8 mouse cellular contexts compared by ENCODE assay signal in genomic region chr17:46624598-46624997, GRCm38 (mm10). TPM values are rescaled to one million over a fixed set of nuclear protein-coding genes. Genes with fewer than 3 reads are reported as not detected.
DNase-seq lines count a peak whose midpoint lies in the region; ATAC-seq and TF ChIP-seq lines count a peak whose summit lies in the region.
"Had no signal": no experiment of that assay in that cellular context is flagged by ENCODE, and none has a peak within 500 bp of the region (broad histone marks: within the 10 kb centered on the region; RNA-seq: fewer than 3 reads in every experiment).

No protein-coding gene starts in this region.

- no peak overlapping the region for H3K4me3 ChIP-seq in liver, embryonic 12.5 days
- H3K4me3 ChIP-seq in liver, embryonic 11.5 days (ENCODE audit: low read depth, low read length), result no peak overlapping the region
- H3K4me3 ChIP-seq in embryonic facial prominence, embryonic 11.5 days (ENCODE audit: low read depth, low read length), result no peak overlapping the region
- no peak overlapping the region for H3K4me3 ChIP-seq in heart, postnatal 0 days (ENCODE audit: low read depth, low read length)
- no peak overlapping the region for H3K4me3 ChIP-seq in midbrain, embryonic 14.5 days (replicated peaks; ENCODE audit: low read depth, low read length)

- H3K27me3 ChIP-seq in liver, embryonic 12.5 days (replicated peaks), result peaks cover 43% of the 10 kb centered on the region
- H3K27me3 ChIP-seq in liver, embryonic 11.5 days (replicated peaks; ENCODE audit: control insufficient read depth, insufficient read depth, low read length), result peaks cover 20% of the 10 kb centered on the region
- H3K27me3 ChIP-seq in embryonic facial prominence, embryonic 11.5 days (ENCODE audit: control insufficient read depth, insufficient read depth, low read length), result no peaks in the 10 kb centered on the region
- H3K27me3 ChIP-seq in heart, postnatal 0 days (ENCODE audit: control insufficient read depth, insufficient read depth, low read length), result no peaks in the 10 kb centered on the region
- no peaks in the 10 kb centered on the region for H3K27me3 ChIP-seq in midbrain, embryonic 14.5 days (ENCODE audit: control insufficient read depth, insufficient read depth, low read length)

- DNase-seq in liver, embryonic 11.5 days (ENCODE audit: low spot score), result no peak
- no peak for DNase-seq in embryonic facial prominence, embryonic 11.5 days (ENCODE audit: low spot score)
- no peak for DNase-seq in heart, postnatal 0 days (ENCODE audit: low spot score)
- no peak for DNase-seq in midbrain, embryonic 14.5 days
- DNase-seq in c-Kit-positive CD71-positive TER-119-positive erythroid progenitor cells, embryonic 14.5 days (ENCODE audit: low spot score), result no peak
- DNase-seq: cerebellum, adult 9-10 months had no signal

- no peak for TF ChIP-seq EP300 in heart, postnatal 0 days (IDR thresholded peaks at IDR 0.05; ENCODE audit: low read depth)

- no peak for TF ChIP-seq CTCF in heart, postnatal 0 days (IDR thresholded peaks at IDR 0.05; ENCODE audit: low read depth)

- H3K9ac ChIP-seq in liver, embryonic 12.5 days, result no peak overlapping the region
- H3K9ac ChIP-seq in liver, embryonic 11.5 days (ENCODE audit: low read depth, low read length), result no peak overlapping the region
- peak overlapping the region; percentile 10; the same call in 1 of the 2 replicates for H3K9ac ChIP-seq in embryonic facial prominence, embryonic 11.5 days (replicated peaks; ENCODE audit: low read length)
- 0 out of 2 replicates have a peak overlapping the region, but pooled peaks have one; percentile 26 for H3K9ac ChIP-seq in heart, postnatal 0 days (replicated peaks; ENCODE audit: low read depth, low read length)
- H3K9ac ChIP-seq in midbrain, embryonic 14.5 days (replicated peaks; ENCODE audit: low read length), result peak overlapping the region; percentile 14; the same call in 1 of the 2 replicates

- H3K9me3 ChIP-seq in liver, embryonic 12.5 days (replicated peaks), result no peaks in the 10 kb centered on the region
- H3K9me3 ChIP-seq in liver, embryonic 11.5 days (ENCODE audit: control insufficient read depth, low read length), result no peaks in the 10 kb centered on the region
- no peaks in the 10 kb centered on the region for H3K9me3 ChIP-seq in embryonic facial prominence, embryonic 11.5 days (replicated peaks; ENCODE audit: control insufficient read depth, low read length)
- no peaks in the 10 kb centered on the region for H3K9me3 ChIP-seq in heart, postnatal 0 days (replicated peaks; ENCODE audit: control insufficient read depth, low read length)
- H3K9me3 ChIP-seq in midbrain, embryonic 14.5 days (ENCODE audit: control insufficient read depth, low read length), result no peaks in the 10 kb centered on the region

- 0 out of 2 replicates have a peak overlapping the region, but pooled peaks have one; percentile 13 for H3K4me2 ChIP-seq in liver, embryonic 12.5 days
- H3K4me2 ChIP-seq in liver, embryonic 11.5 days, result no peak overlapping the region
- no peak overlapping the region for H3K4me2 ChIP-seq in embryonic facial prominence, embryonic 11.5 days (ENCODE audit: low read depth, low read length)
- peak overlapping the region; percentile 30; the same call in 1 of the 2 replicates for H3K4me2 ChIP-seq in heart, postnatal 0 days (ENCODE audit: low read depth, low read length)
- no peak overlapping the region for H3K4me2 ChIP-seq in midbrain, embryonic 14.5 days (ENCODE audit: low read length)

- WGBS in liver, embryonic 12.5 days (ENCODE audit: insufficient replicate concordance), result 55% methylated on average over 12 of the region's 12 CpGs
- 65% methylated on average over 12 of the region's 12 CpGs for WGBS in liver, embryonic 11.5 days
- 61% methylated on average over 12 of the region's 12 CpGs for WGBS in embryonic facial prominence, embryonic 11.5 days
- WGBS in heart, postnatal 0 days, result 56% methylated on average over 12 of the region's 12 CpGs
- 77% methylated on average over 12 of the region's 12 CpGs for WGBS in midbrain, embryonic 14.5 days

- H3K4me1 ChIP-seq in liver, embryonic 12.5 days, result peaks cover 62% of the 10 kb centered on the region
- H3K4me1 ChIP-seq in liver, embryonic 11.5 days (replicated peaks; ENCODE audit: control insufficient read depth, insufficient read depth, low read length), result peaks cover 47% of the 10 kb centered on the region
- peaks cover 16% of the 10 kb centered on the region for H3K4me1 ChIP-seq in embryonic facial prominence, embryonic 11.5 days (ENCODE audit: control insufficient read depth, insufficient read depth, low read length)
- H3K4me1 ChIP-seq in heart, postnatal 0 days (ENCODE audit: control insufficient read depth, insufficient read depth), result peaks cover 50% of the 10 kb centered on the region
- H3K4me1 ChIP-seq in midbrain, embryonic 14.5 days (ENCODE audit: control insufficient read depth, insufficient read depth, low read length), result peaks cover 38% of the 10 kb centered on the region

- H3K27ac ChIP-seq in liver, embryonic 12.5 days, result no peak overlapping the region; the same call in 1 of the 2 replicates
- H3K27ac ChIP-seq in liver, embryonic 11.5 days (ENCODE audit: low read depth, low read length), result no peak overlapping the region
- H3K27ac ChIP-seq in embryonic facial prominence, embryonic 11.5 days (replicated peaks; ENCODE audit: low read depth, low read length), result no peak overlapping the region
- H3K27ac ChIP-seq in heart, postnatal 0 days (ENCODE audit: low read depth), result peak overlapping the region; percentile 74
- no peak overlapping the region for H3K27ac ChIP-seq in midbrain, embryonic 14.5 days (replicated peaks; ENCODE audit: low read depth, low read length)

- ATAC-seq in liver, embryonic 12.5 days, result no peak
- no peak for ATAC-seq in liver, embryonic 11.5 days (replicated peaks; ENCODE audit: low FRiP score)
- no peak for ATAC-seq in embryonic facial prominence, embryonic 11.5 days (replicated peaks; ENCODE audit: insufficient number of reproducible peaks, low FRiP score, low TSS enrichment, low read depth)
- ATAC-seq in heart, postnatal 0 days (ENCODE audit: insufficient read depth, low read depth), result no peak
- ATAC-seq in midbrain, embryonic 14.5 days (ENCODE audit: low FRiP score, low TSS enrichment), result no peak
- no peak for ATAC-seq in erythroid progenitor cell, adult 5-6 weeks (replicated peaks; ENCODE audit: low FRiP score, poor library complexity, severe bottlenecking)

- H3K36me3 ChIP-seq in liver, embryonic 12.5 days, result no peaks in the 10 kb centered on the region
- no peaks in the 10 kb centered on the region for H3K36me3 ChIP-seq in liver, embryonic 11.5 days (ENCODE audit: control insufficient read depth, insufficient read depth, low read length)
- H3K36me3 ChIP-seq in embryonic facial prominence, embryonic 11.5 days (replicated peaks; ENCODE audit: control insufficient read depth, insufficient read depth, low read depth, low read length), result no peaks in the 10 kb centered on the region
- H3K36me3 ChIP-seq in heart, postnatal 0 days (replicated peaks; ENCODE audit: control insufficient read depth, insufficient read depth, low read length), result no peaks in the 10 kb centered on the region
- no peaks in the 10 kb centered on the region for H3K36me3 ChIP-seq in midbrain, embryonic 14.5 days (ENCODE audit: control insufficient read depth, insufficient read depth, low read length)

RNA-seq across cellular contexts. Expression of gene Ptk7, which starts 4.7 kb away (rescaled TPM):
- 16.8 and 17.7 TPM in 2 replicates for polyA plus RNA-seq in liver, embryonic 12.5 days (2016; fragmentation: Nextera tagmentation; extraction: Ambion mirVana)
- 24.5 and 24.7 TPM in 2 replicates for polyA plus RNA-seq in liver, embryonic 11.5 days (2014; fragmentation: Nextera tagmentation; extraction: Ambion mirVana)
- polyA plus RNA-seq in embryonic facial prominence, embryonic 11.5 days (2014; fragmentation: Nextera tagmentation; extraction: Ambion mirVana), result 25.7 and 34.5 TPM in 2 replicates
- total RNA-seq in heart, postnatal 0 days (2014; rRNA removed; ENCODE audit: low replicate concordance), result 57.9 and 70.4 TPM in 2 replicates
- 16.9 and 17.2 TPM in 2 replicates for polyA plus RNA-seq in heart, postnatal 0 days (2015; fragmentation: Nextera tagmentation; extraction: Ambion mirVana)
- polyA plus RNA-seq in midbrain, embryonic 14.5 days (2014; fragmentation: Nextera tagmentation; extraction: Ambion mirVana), result 19.6 and 20.0 TPM in 2 replicates
- total RNA-seq in erythroid progenitor cell, adult 5-6 weeks (2015; ENCODE audit: low replicate concordance), result not detected in 2 replicates
- total RNA-seq in erythroid progenitor cell, adult 5-6 weeks (2017; ENCODE audit: low replicate concordance), result 0.30 TPM in 1 of 2 replicates, not detected in the other

RNA-seq across cellular contexts. Expression of gene Klc4, which starts 21.2 kb away (rescaled TPM):
- 6.3 and 6.6 TPM in 2 replicates for polyA plus RNA-seq in liver, embryonic 12.5 days (2016; fragmentation: Nextera tagmentation; extraction: Ambion mirVana)
- 10.8 and 12.3 TPM in 2 replicates for polyA plus RNA-seq in liver, embryonic 11.5 days (2014; fragmentation: Nextera tagmentation; extraction: Ambion mirVana)
- 17.7 and 22.5 TPM in 2 replicates for polyA plus RNA-seq in embryonic facial prominence, embryonic 11.5 days (2014; fragmentation: Nextera tagmentation; extraction: Ambion mirVana)
- total RNA-seq in heart, postnatal 0 days (2014; rRNA removed; ENCODE audit: low replicate concordance), result 26.2 and 29.0 TPM in 2 replicates
- 25.1 and 28.8 TPM in 2 replicates for polyA plus RNA-seq in heart, postnatal 0 days (2015; fragmentation: Nextera tagmentation; extraction: Ambion mirVana)
- 32.8 and 33.4 TPM in 2 replicates for polyA plus RNA-seq in midbrain, embryonic 14.5 days (2014; fragmentation: Nextera tagmentation; extraction: Ambion mirVana)
- total RNA-seq in erythroid progenitor cell, adult 5-6 weeks (2015; ENCODE audit: low replicate concordance), result 1.3 and 2.9 TPM in 2 replicates
- total RNA-seq in erythroid progenitor cell, adult 5-6 weeks (2017; ENCODE audit: low replicate concordance), result 4.5 and 5.5 TPM in 2 replicates

RNA-seq across cellular contexts. Expression of gene Mrpl2, which starts 21.4 kb away (rescaled TPM):
- polyA plus RNA-seq in liver, embryonic 12.5 days (2016; fragmentation: Nextera tagmentation; extraction: Ambion mirVana), result 95.0 and 106 TPM in 2 replicates
- polyA plus RNA-seq in liver, embryonic 11.5 days (2014; fragmentation: Nextera tagmentation; extraction: Ambion mirVana), result 151 and 165 TPM in 2 replicates
- 114 and 117 TPM in 2 replicates for polyA plus RNA-seq in embryonic facial prominence, embryonic 11.5 days (2014; fragmentation: Nextera tagmentation; extraction: Ambion mirVana)
- total RNA-seq in heart, postnatal 0 days (2014; rRNA removed; ENCODE audit: low replicate concordance), result 96.7 and 116 TPM in 2 replicates
- 152 and 158 TPM in 2 replicates for polyA plus RNA-seq in heart, postnatal 0 days (2015; fragmentation: Nextera tagmentation; extraction: Ambion mirVana)
- polyA plus RNA-seq in midbrain, embryonic 14.5 days (2014; fragmentation: Nextera tagmentation; extraction: Ambion mirVana), result 73.2 and 78.0 TPM in 2 replicates
- 5.8 and 10.9 TPM in 2 replicates for total RNA-seq in erythroid progenitor cell, adult 5-6 weeks (2015; ENCODE audit: low replicate concordance)
- total RNA-seq in erythroid progenitor cell, adult 5-6 weeks (2017; ENCODE audit: low replicate concordance), result 12.5 and 13.3 TPM in 2 replicates

RNA-seq across cellular contexts. Expression of gene Cul7, which starts 25.5 kb away (rescaled TPM):
- 16.9 and 18.3 TPM in 2 replicates for polyA plus RNA-seq in liver, embryonic 12.5 days (2016; fragmentation: Nextera tagmentation; extraction: Ambion mirVana)
- 24.1 and 28.2 TPM in 2 replicates for polyA plus RNA-seq in liver, embryonic 11.5 days (2014; fragmentation: Nextera tagmentation; extraction: Ambion mirVana)
- polyA plus RNA-seq in embryonic facial prominence, embryonic 11.5 days (2014; fragmentation: Nextera tagmentation; extraction: Ambion mirVana), result 27.9 and 28.1 TPM in 2 replicates
- total RNA-seq in heart, postnatal 0 days (2014; rRNA removed; ENCODE audit: low replicate concordance), result 92.7 and 95.5 TPM in 2 replicates
- 18.6 and 20.6 TPM in 2 replicates for polyA plus RNA-seq in heart, postnatal 0 days (2015; fragmentation: Nextera tagmentation; extraction: Ambion mirVana)
- 32.3 and 32.9 TPM in 2 replicates for polyA plus RNA-seq in midbrain, embryonic 14.5 days (2014; fragmentation: Nextera tagmentation; extraction: Ambion mirVana)
- 1.7 TPM in 1 of 2 replicates, not detected in the other for total RNA-seq in erythroid progenitor cell, adult 5-6 weeks (2015; ENCODE audit: low replicate concordance)
- 0.30 and 0.39 TPM in 2 replicates for total RNA-seq in erythroid progenitor cell, adult 5-6 weeks (2017; ENCODE audit: low replicate concordance)

RNA-seq across cellular contexts. Expression of gene Rrp36, which starts 49.6 kb away (rescaled TPM):
- polyA plus RNA-seq in liver, embryonic 12.5 days (2016; fragmentation: Nextera tagmentation; extraction: Ambion mirVana), result 37.0 and 37.3 TPM in 2 replicates
- 52.0 and 56.5 TPM in 2 replicates for polyA plus RNA-seq in liver, embryonic 11.5 days (2014; fragmentation: Nextera tagmentation; extraction: Ambion mirVana)
- polyA plus RNA-seq in embryonic facial prominence, embryonic 11.5 days (2014; fragmentation: Nextera tagmentation; extraction: Ambion mirVana), result 54.0 and 61.6 TPM in 2 replicates
- total RNA-seq in heart, postnatal 0 days (2014; rRNA removed; ENCODE audit: low replicate concordance), result 15.5 and 18.8 TPM in 2 replicates
- polyA plus RNA-seq in heart, postnatal 0 days (2015; fragmentation: Nextera tagmentation; extraction: Ambion mirVana), result 26.6 and 29.7 TPM in 2 replicates
- polyA plus RNA-seq in midbrain, embryonic 14.5 days (2014; fragmentation: Nextera tagmentation; extraction: Ambion mirVana), result 35.3 and 40.5 TPM in 2 replicates
- total RNA-seq in erythroid progenitor cell, adult 5-6 weeks (2015; ENCODE audit: low replicate concordance), result 2.5 TPM in 1 of 2 replicates, not detected in the other
- total RNA-seq in erythroid progenitor cell, adult 5-6 weeks (2017; ENCODE audit: low replicate concordance), result 8.6 and 23.7 TPM in 2 replicates

Comparison
In these comparisons a context has a peak if more than half of its experiments do, and no peak if none do; other contexts are left out.
1. H3K4me2 ChIP-seq: peak in liver, embryonic 12.5 days (single experiment) and heart, postnatal 0 days (single experiment); none in liver, embryonic 11.5 days (single experiment), embryonic facial prominence, embryonic 11.5 days (single experiment) and midbrain, embryonic 14.5 days (single experiment).
2. H3K9ac ChIP-seq: peak in embryonic facial prominence, embryonic 11.5 days (single experiment), heart, postnatal 0 days (single experiment) and midbrain, embryonic 14.5 days (single experiment); none in liver, embryonic 12.5 days (single experiment) and liver, embryonic 11.5 days (single experiment).